Mouse (Mus musculus): ENCODE data around the gene Il2rb. TPM values are rescaled to one million over a fixed set of nuclear protein-coding genes. Genes with fewer than 3 reads are reported as not detected.

Il2rb gene
- polyA plus RNA-seq, 1 experiment from 2014 or later: not detected

GRCm38 (mm10) chr15:78480991-78481390 is 14.1 kb downstream of the Il2rb start:
- Histone ChIP-seq H3K4me2 (no peak overlapping the region), H3K4me3 (ENCODE audit: low read depth, low read length) (no peak overlapping the region), H3K36me3 (ENCODE audit: control insufficient read depth, insufficient read depth, low read length) (no peaks in the 10 kb centered on the region), H3K27me3 (ENCODE audit: control insufficient read depth, insufficient read depth, low read length) (no peaks in the 10 kb centered on the region), H3K27ac (ENCODE audit: low read depth, low read length) (no peak overlapping the region), H3K4me1 (ENCODE audit: control insufficient read depth, insufficient read depth, low read length) (no peaks in the 10 kb centered on the region), H3K9ac (ENCODE audit: low read length) (no peak overlapping the region), H3K9me3 (ENCODE audit: control insufficient read depth, low read length) (no peaks in the 10 kb centered on the region)
- no peak for DNase-seq (ENCODE audit: low spot score, missing footprints)
- no peak for ATAC-seq (ENCODE audit: low FRiP score)
- WGBS: 81% methylated on average over 2 of the region's 2 CpGs

DNA sequence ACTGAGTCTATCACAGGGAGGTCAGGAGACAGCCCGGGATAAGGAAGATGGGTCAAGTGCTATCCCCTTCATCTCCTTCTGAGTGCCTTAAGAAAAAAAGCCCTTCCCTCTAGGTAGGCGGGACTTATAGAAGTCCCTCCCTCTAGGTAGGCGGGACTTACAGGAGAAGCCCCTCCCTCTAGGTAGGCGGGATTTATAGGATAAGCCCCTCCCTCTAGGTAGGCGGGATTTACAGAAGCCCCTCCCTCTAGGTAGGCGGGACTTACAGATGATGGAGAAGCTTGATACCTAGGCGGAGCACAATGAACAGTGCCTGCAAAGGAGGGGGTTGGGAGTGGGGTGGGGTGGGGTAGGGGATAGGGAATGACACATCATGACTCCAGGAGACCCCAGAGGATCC is 15.0 kb downstream of the Il2rb start:
- DNase-seq (ENCODE audit: low spot score, missing footprints) (no peak), ATAC-seq (ENCODE audit: low FRiP score) (no peak)
- H3K4me1 ChIP-seq (ENCODE audit: control insufficient read depth, insufficient read depth, low read length): no peaks in the 10 kb centered on the region
- no peak overlapping the region for H3K27ac ChIP-seq (ENCODE audit: low read depth, low read length)
- no peaks in the 10 kb centered on the region for H3K36me3 ChIP-seq (ENCODE audit: control insufficient read depth, insufficient read depth, low read length)
- 69% methylated on average over 7 of the region's 7 CpGs for WGBS
- no peak overlapping the region for H3K9ac ChIP-seq (ENCODE audit: low read length)
- H3K4me2 ChIP-seq: no peak overlapping the region
- H3K4me3 ChIP-seq (ENCODE audit: low read depth, low read length): no peak overlapping the region
- no peaks in the 10 kb centered on the region for H3K27me3 ChIP-seq (ENCODE audit: control insufficient read depth, insufficient read depth, low read length)
- no peaks in the 10 kb centered on the region for H3K9me3 ChIP-seq (ENCODE audit: control insufficient read depth, low read length)

DNA sequence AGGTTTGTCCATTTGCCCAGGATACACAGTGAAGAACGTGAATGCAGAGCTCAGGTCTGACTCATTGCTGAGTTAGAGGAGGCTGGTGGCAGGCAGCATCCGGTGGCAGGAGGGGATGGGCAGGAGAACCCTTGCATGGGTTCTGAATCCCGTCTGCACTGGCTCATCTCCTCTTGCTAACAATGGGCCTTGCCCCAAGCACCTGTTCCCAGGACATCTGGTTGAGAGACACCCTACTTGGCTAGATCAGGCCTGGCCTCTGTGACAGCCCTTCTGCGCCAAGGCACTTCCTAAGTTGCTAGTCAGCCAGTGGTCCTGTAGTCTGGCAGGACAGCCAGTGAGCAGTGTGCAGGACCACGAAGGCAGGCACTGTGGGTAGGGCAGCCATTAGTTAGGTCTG is 15.6 kb downstream of the Il2rb start:
- Histone ChIP-seq H3K4me1 (ENCODE audit: control insufficient read depth, insufficient read depth, low read length) (no peaks in the 10 kb centered on the region), H3K27me3 (ENCODE audit: control insufficient read depth, insufficient read depth, low read length) (no peaks in the 10 kb centered on the region), H3K9me3 (ENCODE audit: control insufficient read depth, low read length) (no peaks in the 10 kb centered on the region), H3K4me2 (no peak overlapping the region), H3K27ac (ENCODE audit: low read depth, low read length) (no peak overlapping the region), H3K36me3 (ENCODE audit: control insufficient read depth, insufficient read depth, low read length) (no peaks in the 10 kb centered on the region), H3K9ac (ENCODE audit: low read length) (no peak overlapping the region), H3K4me3 (ENCODE audit: low read depth, low read length) (no peak overlapping the region)
- DNase-seq (ENCODE audit: low spot score, missing footprints): no peak
- ATAC-seq (ENCODE audit: low FRiP score): no peak
- 87% methylated on average over 5 of the region's 5 CpGs for WGBS

GRCm38 (mm10) chr15:78478073-78478472 is 17.0 kb downstream of the Il2rb start:
- H3K27me3 ChIP-seq (ENCODE audit: control insufficient read depth, insufficient read depth, low read length): no peaks in the 10 kb centered on the region
- DNase-seq (ENCODE audit: low spot score, missing footprints) (no peak), ATAC-seq (ENCODE audit: low FRiP score) (no peak)
- H3K4me3 ChIP-seq (ENCODE audit: low read depth, low read length): no peak overlapping the region
- no peaks in the 10 kb centered on the region for H3K9me3 ChIP-seq (ENCODE audit: control insufficient read depth, low read length)
- no peaks in the 10 kb centered on the region for H3K36me3 ChIP-seq (ENCODE audit: control insufficient read depth, insufficient read depth, low read length)
- H3K4me2 ChIP-seq: no peak overlapping the region
- 83% methylated on average over 4 of the region's 4 CpGs for WGBS
- H3K9ac ChIP-seq (ENCODE audit: low read length): no peak overlapping the region
- H3K4me1 ChIP-seq (ENCODE audit: control insufficient read depth, insufficient read depth, low read length): no peaks in the 10 kb centered on the region
- no peak overlapping the region for H3K27ac ChIP-seq (ENCODE audit: low read depth, low read length)

GRCm38 (mm10) chr15:78476878-78477277 is 18.2 kb downstream of the Il2rb start:
- no peaks in the 10 kb centered on the region for H3K36me3 ChIP-seq (ENCODE audit: control insufficient read depth, insufficient read depth, low read length)
- no peak overlapping the region for H3K4me3 ChIP-seq (ENCODE audit: low read depth, low read length)
- no peaks in the 10 kb centered on the region for H3K9me3 ChIP-seq (ENCODE audit: control insufficient read depth, low read length)
- no peak overlapping the region for H3K9ac ChIP-seq (ENCODE audit: low read length)
- H3K4me1 ChIP-seq (ENCODE audit: control insufficient read depth, insufficient read depth, low read length): no peaks in the 10 kb centered on the region
- DNase-seq (ENCODE audit: low spot score, missing footprints) (no peak), ATAC-seq (ENCODE audit: low FRiP score) (no peak)
- no peak overlapping the region for H3K27ac ChIP-seq (ENCODE audit: low read depth, low read length)
- H3K4me2 ChIP-seq: no peak overlapping the region
- H3K27me3 ChIP-seq (ENCODE audit: control insufficient read depth, insufficient read depth, low read length): no peaks in the 10 kb centered on the region
- 100% methylated on average over 1 of the region's 1 CpGs for WGBS

- Histone ChIP-seq H3K27me3 (ENCODE audit: control insufficient read depth, insufficient read depth, low read length) (no peaks in the 10 kb centered on the region), H3K9me3 (ENCODE audit: control insufficient read depth, low read length) (no peaks in the 10 kb centered on the region), H3K4me3 (ENCODE audit: low read depth, low read length) (no peak overlapping the region), H3K4me1 (ENCODE audit: control insufficient read depth, insufficient read depth, low read length) (no peaks in the 10 kb centered on the region), H3K27ac (ENCODE audit: low read depth, low read length) (no peak overlapping the region), H3K9ac (ENCODE audit: low read length) (no peak overlapping the region), H3K4me2 (no peak overlapping the region), H3K36me3 (ENCODE audit: control insufficient read depth, insufficient read depth, low read length) (no peaks in the 10 kb centered on the region)
- no peak for DNase-seq (ENCODE audit: low spot score, missing footprints)
- WGBS: 70% methylated on average over 3 of the region's 3 CpGs
- no peak for ATAC-seq (ENCODE audit: low FRiP score)
Measured at GRCm38 (mm10) chr15:78475604-78476031, 19.5 kb downstream of the Il2rb start.

DNA sequence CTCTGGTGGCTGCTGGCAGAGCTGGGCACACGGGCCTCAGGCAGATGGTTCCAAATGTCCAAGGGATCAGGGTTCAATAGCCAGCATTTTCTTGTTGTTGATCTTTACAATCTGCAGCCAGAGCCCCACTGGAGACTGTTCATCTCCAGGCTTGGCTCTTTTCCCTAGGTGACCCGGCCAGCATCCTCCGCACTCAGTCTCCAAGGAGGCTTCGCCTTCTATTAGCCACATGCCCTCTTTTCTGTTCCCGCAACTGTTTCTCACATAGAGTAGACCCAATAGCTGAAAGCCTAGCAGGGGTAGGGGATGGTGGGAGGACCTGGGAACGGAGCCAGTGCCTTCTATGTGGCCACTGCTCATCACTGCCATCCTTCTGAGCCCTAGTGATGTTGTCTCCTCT is 21.6 kb downstream of the Il2rb start:
- no peaks in the 10 kb centered on the region for H3K27me3 ChIP-seq (ENCODE audit: control insufficient read depth, insufficient read depth, low read length)
- no peak overlapping the region for H3K27ac ChIP-seq (ENCODE audit: low read depth, low read length)
- no peak for DNase-seq (ENCODE audit: low spot score, missing footprints)
- no peak for ATAC-seq (ENCODE audit: low FRiP score)
- 82% methylated on average over 6 of the region's 6 CpGs for WGBS
- H3K9ac ChIP-seq (ENCODE audit: low read length): no peak overlapping the region
- no peak overlapping the region for H3K4me2 ChIP-seq
- no peak overlapping the region for H3K4me3 ChIP-seq (ENCODE audit: low read depth, low read length)
- no peaks in the 10 kb centered on the region for H3K9me3 ChIP-seq (ENCODE audit: control insufficient read depth, low read length)
- H3K36me3 ChIP-seq (ENCODE audit: control insufficient read depth, insufficient read depth, low read length): no peaks in the 10 kb centered on the region
- H3K4me1 ChIP-seq (ENCODE audit: control insufficient read depth, insufficient read depth, low read length): no peaks in the 10 kb centered on the region

DNA sequence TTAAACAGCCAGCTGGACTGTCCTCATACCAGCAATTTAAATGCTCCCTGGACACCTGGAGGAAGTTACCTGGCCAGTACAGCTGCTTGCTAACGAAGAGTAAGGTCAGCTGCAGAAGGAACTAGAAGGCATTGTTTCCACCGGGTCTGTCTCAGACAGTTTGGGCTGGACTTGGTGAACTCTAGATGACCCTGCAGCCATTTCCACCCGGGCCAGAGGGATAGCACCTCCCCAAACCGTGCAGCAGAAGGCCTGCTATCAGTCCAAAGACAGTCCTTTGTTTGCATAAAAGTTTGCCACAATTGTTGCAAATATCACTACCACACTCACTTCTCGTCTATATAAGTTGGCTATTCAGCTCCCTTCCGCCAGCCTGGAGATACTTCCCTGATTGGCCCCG is 23.2 kb downstream of the Il2rb start:
- H3K27me3 ChIP-seq (ENCODE audit: control insufficient read depth, insufficient read depth, low read length): no peaks in the 10 kb centered on the region
- no peak for DNase-seq (ENCODE audit: low spot score, missing footprints)
- no peaks in the 10 kb centered on the region for H3K36me3 ChIP-seq (ENCODE audit: control insufficient read depth, insufficient read depth, low read length)
- H3K4me1 ChIP-seq (ENCODE audit: control insufficient read depth, insufficient read depth, low read length): no peaks in the 10 kb centered on the region
- H3K4me3 ChIP-seq (ENCODE audit: low read depth, low read length): no peak overlapping the region
- H3K27ac ChIP-seq (ENCODE audit: low read depth, low read length): no peak overlapping the region
- ATAC-seq (ENCODE audit: low FRiP score): no peak
- H3K4me2 ChIP-seq: no peak overlapping the region
- H3K9me3 ChIP-seq (ENCODE audit: control insufficient read depth, low read length): no peaks in the 10 kb centered on the region
- 65% methylated on average over 7 of the region's 7 CpGs for WGBS
- no peak overlapping the region for H3K9ac ChIP-seq (ENCODE audit: low read length)

- no peak overlapping the region for H3K4me3 ChIP-seq (ENCODE audit: low read depth, low read length)
- no peaks in the 10 kb centered on the region for H3K9me3 ChIP-seq (ENCODE audit: control insufficient read depth, low read length)
- no peak for DNase-seq (ENCODE audit: low spot score, missing footprints)
- H3K9ac ChIP-seq (ENCODE audit: low read length): no peak overlapping the region
- no peaks in the 10 kb centered on the region for H3K27me3 ChIP-seq (ENCODE audit: control insufficient read depth, insufficient read depth, low read length)
- no peak for ATAC-seq (ENCODE audit: low FRiP score)
- no peak overlapping the region for H3K4me2 ChIP-seq
- no peak overlapping the region for H3K27ac ChIP-seq (ENCODE audit: low read depth, low read length)
- no peaks in the 10 kb centered on the region for H3K4me1 ChIP-seq (ENCODE audit: control insufficient read depth, insufficient read depth, low read length)
- no peaks in the 10 kb centered on the region for H3K36me3 ChIP-seq (ENCODE audit: control insufficient read depth, insufficient read depth, low read length)
- 73% methylated on average over 4 of the region's 4 CpGs for WGBS
Measured at GRCm38 (mm10) chr15:78470495-78471276, 24.4 kb downstream of the Il2rb start.
